Mouse (Mus musculus) forebrain, embryonic 16.5 days (tissue): ENCODE measurements around the gene Myo3b. TPM values are rescaled to one million over a fixed set of nuclear protein-coding genes. Genes with fewer than 3 reads are reported as not detected.

Source experiments
- ATAC-seq: fragments of 200-750 bp; cut with Nextera tagmentation; 2 replicates; pipeline ENCODE4 v1.8.0; 2017; ENCODE audit warnings: mild to moderate bottlenecking, moderate library complexity
- H3K27ac ChIP-seq: fragments of 300-500 bp; sonication (generic); 2 replicates; pipeline ENCODE4 v1.5.1; 2014; ENCODE audit warnings: low read length, control low read depth
- H3K27me3 ChIP-seq: fragments of 300-500 bp; sonication (generic); replicated peaks from 2 replicates; pipeline ENCODE4 v1.6.1; 2014; ENCODE audit warnings: low read length; ENCODE audit not compliant: control insufficient read depth, insufficient read depth
- H3K36me3 ChIP-seq: fragments of 300-500 bp; sonication (generic); 2 replicates; pipeline ENCODE4 v1.6.1; 2014; ENCODE audit not compliant: control insufficient read depth, insufficient read depth
- H3K4me1 ChIP-seq: fragments of 300-500 bp; sonication (generic); replicated peaks from 2 replicates; pipeline ENCODE4 v1.6.1; 2014; ENCODE audit warnings: low read length; ENCODE audit not compliant: control insufficient read depth, insufficient read depth
- H3K4me2 ChIP-seq: fragments of 300-500 bp; sonication (generic); 2 replicates; pipeline ENCODE4 v1.6.1; 2014; ENCODE audit warnings: mild to moderate bottlenecking, low read length, control low read depth
- H3K4me3 ChIP-seq: fragments of 300-500 bp; sonication (generic); replicated peaks from 2 replicates; pipeline ENCODE4 v1.5.1; 2014; ENCODE audit warnings: mild to moderate bottlenecking, low read length, control low read depth
- H3K9ac ChIP-seq: fragments of 300-500 bp; sonication (generic); replicated peaks from 2 replicates; pipeline ENCODE4 v1.6.1; 2014; ENCODE audit warnings: low read depth, low read length, control low read depth
- H3K9me3 ChIP-seq: fragments of 300-500 bp; sonication (generic); 2 replicates; pipeline ENCODE4 v1.6.1; 2016; ENCODE audit warnings: low read length; ENCODE audit not compliant: control insufficient read depth
- WGBS: fragments of 180-500 bp; shearing (Covaris S2); extraction: QIAGEN DNeasy Blood & Tissue Kit; methylation state at CpG from one replicate; pipeline ENCODE4 v1.1.7; 2014; 5-methylcytosine and 5-hydroxymethylcytosine counted together
- polyA plus RNA-seq: library from polyadenylated mRNA; unstranded; fragments of >200 nt; fragmentation: Nextera tagmentation; extraction: Ambion mirVana; gene quantifications from 2 replicates; pipeline ENCODE4 v1.2.1, GENCODE M21; 2015

Myo3b gene
- polyA plus RNA-seq, 1 experiment from 2014 or later, result 0.34 TPM

- no peak overlapping the region for H3K4me3 ChIP-seq
- no peaks in the 10 kb centered on the region for H3K27me3 ChIP-seq
- WGBS, result 62% methylated on average over 6 of the region's 6 CpGs
- 0 out of 2 replicates have a peak, but pooled peaks cover 3% of the 10 kb centered on the region for H3K4me1 ChIP-seq
- no peak overlapping the region for H3K9ac ChIP-seq
- no peak overlapping the region for H3K4me2 ChIP-seq
- H3K27ac ChIP-seq, result no peak overlapping the region
- peaks cover 5% of the 10 kb centered on the region; the same call in 1 of the 2 replicates for H3K36me3 ChIP-seq
- H3K9me3 ChIP-seq, result no peaks in the 10 kb centered on the region
- ATAC-seq, result no peak
Measured at GRCm38 (mm10) chr2:70018236-70018635, 20.7 kb upstream of the Myo3b start.

- Histone ChIP-seq H3K27ac (no peak overlapping the region), H3K36me3 (peaks cover 6% of the 10 kb centered on the region), H3K9me3 (peaks cover 11% of the 10 kb centered on the region; the same call in 1 of the 2 replicates), H3K4me1 (no peaks in the 10 kb centered on the region), H3K27me3 (no peaks in the 10 kb centered on the region), H3K4me2 (no peak overlapping the region), H3K9ac (no peak overlapping the region), H3K4me3 (no peak overlapping the region)
- 96% methylated on average over 2 of the region's 2 CpGs for WGBS
- no peak for ATAC-seq
Measured at GRCm38 (mm10) chr2:70024454-70024853, 14.5 kb upstream of the Myo3b start.

GRCm38 (mm10) chr2:70025711-70026110, 13.2 kb upstream of the Myo3b start:
- Histone ChIP-seq H3K27me3 (no peaks in the 10 kb centered on the region), H3K9me3 (peaks cover 14% of the 10 kb centered on the region; the same call in 1 of the 2 replicates), H3K4me3 (no peak overlapping the region), H3K9ac (no peak overlapping the region), H3K36me3 (peaks cover 6% of the 10 kb centered on the region), H3K27ac (no peak overlapping the region), H3K4me1 (no peaks in the 10 kb centered on the region), H3K4me2 (no peak overlapping the region)
- WGBS, result 92% methylated on average over 5 of the region's 5 CpGs
- ATAC-seq, result no peak

- Histone ChIP-seq H3K27ac (no peak overlapping the region), H3K27me3 (no peaks in the 10 kb centered on the region), H3K4me1 (no peaks in the 10 kb centered on the region), H3K36me3 (peaks cover 6% of the 10 kb centered on the region), H3K9me3 (peaks cover 14% of the 10 kb centered on the region; the same call in 1 of the 2 replicates), H3K4me2 (no peak overlapping the region), H3K4me3 (no peak overlapping the region), H3K9ac (no peak overlapping the region)
- no peak for ATAC-seq
- 84% methylated on average over 2 of the region's 2 CpGs for WGBS
Measured at GRCm38 (mm10) chr2:70031472-70031871, 7.5 kb upstream of the Myo3b start.

- no peaks in the 10 kb centered on the region for H3K4me1 ChIP-seq
- H3K36me3 ChIP-seq, result no peaks in the 10 kb centered on the region
- H3K27me3 ChIP-seq, result no peaks in the 10 kb centered on the region
- 23% methylated on average over 5 of the region's 5 CpGs for WGBS
- no peak for ATAC-seq
- no peak overlapping the region for H3K4me2 ChIP-seq
- H3K4me3 ChIP-seq, result no peak overlapping the region
- H3K9ac ChIP-seq, result no peak overlapping the region
- H3K27ac ChIP-seq, result no peak overlapping the region
- H3K9me3 ChIP-seq, result 0 out of 2 replicates have a peak, but pooled peaks cover under 1% of the 10 kb centered on the region
Measured at GRCm38 (mm10) chr2:70034895-70035294, 4.0 kb upstream of the Myo3b start.

- no peaks in the 10 kb centered on the region for H3K4me1 ChIP-seq
- ATAC-seq, result no peak
- 54% methylated on average over 1 of the region's 1 CpGs for WGBS
- no peak overlapping the region for H3K4me3 ChIP-seq
- no peak overlapping the region for H3K9ac ChIP-seq
- no peaks in the 10 kb centered on the region for H3K27me3 ChIP-seq
- H3K9me3 ChIP-seq, result no peaks in the 10 kb centered on the region
- no peaks in the 10 kb centered on the region for H3K36me3 ChIP-seq
- H3K27ac ChIP-seq, result no peak overlapping the region
- no peak overlapping the region for H3K4me2 ChIP-seq
Measured at GRCm38 (mm10) chr2:70035358-70035757, 3.6 kb upstream of the Myo3b start.

- 76% methylated on average over 8 of the region's 8 CpGs for WGBS
- ATAC-seq, result no peak
Measured at GRCm38 (mm10) chr2:70037221-70037620, 1.7 kb upstream of the Myo3b start.

GRCm38 (mm10) chr2:70044466-70044865, 5.5 kb downstream of the Myo3b start:
- H3K27ac ChIP-seq, result no peak overlapping the region
- 24% methylated on average over 6 of the region's 6 CpGs for WGBS
- no peak for ATAC-seq

More at GRCm38 (mm10) chr2:70037221-70037620, 1.7 kb upstream of the Myo3b start:
- Histone ChIP-seq H3K9ac (no peak overlapping the region), H3K27me3 (no peaks in the 10 kb centered on the region), H3K4me3 (no peak overlapping the region), H3K4me2 (no peak overlapping the region), H3K27ac (no peak overlapping the region), H3K36me3 (no peaks in the 10 kb centered on the region), H3K9me3 (no peaks in the 10 kb centered on the region), H3K4me1 (no peaks in the 10 kb centered on the region)

GRCm38 (mm10) chr2:70047868-70048267, 8.9 kb downstream of the Myo3b start:
- Histone ChIP-seq H3K4me3 (no peak overlapping the region), H3K4me2 (no peak overlapping the region), H3K9me3 (no peaks in the 10 kb centered on the region), H3K9ac (no peak overlapping the region), H3K4me1 (no peaks in the 10 kb centered on the region), H3K27ac (no peak overlapping the region), H3K36me3 (no peaks in the 10 kb centered on the region), H3K27me3 (no peaks in the 10 kb centered on the region)
- ATAC-seq, result no peak
- 90% methylated on average over 11 of the region's 11 CpGs for WGBS

More at GRCm38 (mm10) chr2:70044466-70044865, 5.5 kb downstream of the Myo3b start:
- no peaks in the 10 kb centered on the region for H3K36me3 ChIP-seq
- no peaks in the 10 kb centered on the region for H3K4me1 ChIP-seq
- no peaks in the 10 kb centered on the region for H3K27me3 ChIP-seq
- H3K9me3 ChIP-seq, result no peaks in the 10 kb centered on the region
- H3K4me2 ChIP-seq, result no peak overlapping the region
- H3K4me3 ChIP-seq, result no peak overlapping the region
- H3K9ac ChIP-seq, result no peak overlapping the region

- 20% methylated on average over 9 of the region's 9 CpGs for WGBS
Measured at GRCm38 (mm10) chr2:70053803-70054202, 14.9 kb downstream of the Myo3b start.

More at GRCm38 (mm10) chr2:70053803-70054202, 14.9 kb downstream of the Myo3b start:
- peaks cover 10% of the 10 kb centered on the region for H3K4me1 ChIP-seq
- peak; percentile 43; the same call in 1 of the 2 replicates for ATAC-seq
- no peak overlapping the region for H3K9ac ChIP-seq
- H3K36me3 ChIP-seq, result no peaks in the 10 kb centered on the region
- no peak overlapping the region for H3K4me3 ChIP-seq
- H3K4me2 ChIP-seq, result no peak overlapping the region
- no peaks in the 10 kb centered on the region for H3K9me3 ChIP-seq
- no peak overlapping the region; the same call in 1 of the 2 replicates for H3K27ac ChIP-seq
- H3K27me3 ChIP-seq, result no peaks in the 10 kb centered on the region
